Mouse (Mus musculus) naive thymus-derived CD4-positive, alpha-beta T cell, adult 2 months (primary cell): ENCODE data around the gene Fam84b.
A peak's percentile ranks its signal among the peaks of the same experiment; 100 is the strongest.

Source experiments
- DNase-seq: peaks from one replicate; pipeline ENCODE4 v3.0.0-alpha.2; 2011; ENCODE audit warnings: low read depth

Fam84b gene

GRCm38 (mm10) chr15:60832586-60832985 lies 21.0 kb downstream of the Fam84b start:
- peak; percentile 39 for DNase-seq

DNA sequence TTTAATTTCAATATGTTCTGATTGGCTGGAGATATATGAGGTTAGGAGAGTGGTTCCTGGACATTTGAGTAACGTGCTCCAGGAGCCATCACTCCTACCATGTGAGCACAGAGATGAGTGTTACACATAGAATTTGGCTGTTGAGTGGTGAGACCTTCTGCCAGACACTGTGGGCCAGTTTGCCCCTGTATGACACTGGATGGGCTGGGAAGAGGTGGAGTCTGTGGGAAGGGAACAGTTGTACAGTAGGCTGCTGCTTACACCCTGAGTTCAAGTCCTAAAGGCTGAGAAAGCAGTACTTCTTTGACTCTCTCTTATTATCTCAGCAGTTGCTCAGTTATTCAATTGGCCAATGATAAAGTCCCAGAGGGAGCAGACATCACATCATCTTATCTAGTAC lies 27.4 kb downstream of the Fam84b start:
- DNase-seq: no peak

- peak; percentile 89 for DNase-seq
Observed at GRCm38 (mm10) chr15:60824751-60825227, 28.8 kb downstream of the Fam84b start.

DNA sequence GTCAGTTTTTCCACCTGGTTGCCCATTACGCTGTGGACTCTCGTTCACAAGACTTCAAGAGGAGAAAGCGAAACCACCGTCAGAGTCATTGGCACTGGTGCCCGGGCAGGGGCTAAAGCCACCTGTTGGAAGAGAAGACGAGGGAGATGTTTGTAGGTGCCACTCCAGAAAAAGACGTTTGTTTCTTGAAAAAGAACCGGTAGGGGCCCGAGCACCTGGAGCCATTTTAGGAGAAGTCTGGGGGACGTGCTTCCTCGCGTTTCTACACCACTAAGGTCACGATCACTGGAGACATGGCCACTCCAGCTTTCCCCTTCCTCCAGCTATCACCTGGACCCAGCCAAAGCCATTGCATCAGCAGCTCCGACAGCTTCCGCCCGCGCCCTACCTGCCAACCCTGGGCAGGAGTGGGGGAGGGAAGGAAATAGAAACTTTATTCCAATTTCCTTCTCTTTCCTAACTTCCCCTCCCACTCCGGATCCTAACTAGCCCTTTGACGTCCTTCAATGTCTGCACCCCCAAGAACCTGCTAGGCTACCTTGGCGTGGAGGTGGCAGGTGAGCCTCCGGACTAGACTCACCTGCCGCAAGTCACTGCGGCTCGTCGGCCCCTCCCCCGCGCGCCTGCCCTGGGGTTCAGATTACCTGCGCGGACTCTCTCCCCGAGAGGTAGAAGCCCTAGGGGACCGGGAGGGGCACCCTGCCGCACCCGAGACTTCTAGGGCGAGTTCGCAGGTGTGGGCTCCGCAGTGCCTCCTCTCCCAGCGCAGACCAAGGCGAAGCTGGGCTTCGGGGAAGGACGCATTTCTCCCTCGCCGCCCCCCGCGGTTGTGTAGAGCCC lies 29.5 kb downstream of the Fam84b start:
- DNase-seq: peak; percentile 58

DNA sequence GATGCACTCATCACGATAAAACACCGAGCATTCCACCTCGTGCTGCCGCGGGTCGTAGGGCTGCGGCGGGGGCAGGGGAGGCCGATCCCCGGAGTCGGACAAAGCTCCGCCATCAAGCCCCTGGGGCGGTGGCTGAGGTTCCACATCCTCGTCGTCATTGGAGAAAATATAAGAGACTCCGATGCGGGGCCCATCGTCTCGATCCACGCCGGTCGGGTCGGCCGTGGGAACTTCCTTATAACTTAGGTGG lies 30.0 kb downstream of the Fam84b start:
- no peak for DNase-seq

- DNase-seq: peak; percentile 70
Observed at GRCm38 (mm10) chr15:60822803-60823619, 30.6 kb downstream of the Fam84b start.

- peak; percentile 12 for DNase-seq
Observed at GRCm38 (mm10) chr15:60822101-60822802, 31.3 kb downstream of the Fam84b start.

DNA sequence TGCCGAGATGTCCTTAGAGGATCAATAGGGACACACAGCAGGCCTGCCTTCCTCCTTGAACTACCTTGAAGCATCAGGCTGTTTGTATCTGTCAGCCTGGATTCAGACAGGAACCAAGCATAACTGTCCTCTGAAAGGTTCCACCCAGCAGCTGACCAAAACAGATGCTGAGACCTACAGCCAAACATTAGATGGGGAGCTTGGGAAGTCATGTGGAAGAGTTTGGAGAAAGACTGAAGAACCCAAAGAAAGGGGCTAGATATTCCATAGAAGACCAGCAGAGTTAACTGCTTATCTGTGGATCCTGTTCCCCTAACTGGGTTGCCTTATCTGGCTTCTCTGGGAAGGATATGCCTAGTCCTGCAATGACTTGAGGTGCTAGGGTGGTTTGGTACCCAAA lies 35.1 kb downstream of the Fam84b start:
- no peak for DNase-seq

DNA sequence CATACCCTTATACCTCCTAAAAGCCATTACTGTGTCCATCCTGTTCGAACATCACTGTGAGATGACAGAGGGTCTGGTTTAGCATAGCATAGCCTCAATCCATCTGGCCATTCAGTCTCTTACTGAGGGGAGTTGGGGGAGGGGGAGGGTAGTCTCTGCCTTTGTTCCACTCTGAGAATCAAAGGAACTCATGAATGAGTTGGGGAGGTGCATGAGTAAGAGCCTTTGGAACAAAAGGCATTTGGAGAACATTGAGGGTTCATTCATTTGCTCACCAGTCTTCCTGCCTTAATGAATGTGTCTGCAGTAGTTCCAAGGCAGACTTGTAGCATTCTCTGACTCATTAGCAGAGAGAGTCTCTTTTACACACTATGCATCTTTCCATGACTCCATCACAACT lies 37.1 kb downstream of the Fam84b start:
- no peak for DNase-seq

DNA sequence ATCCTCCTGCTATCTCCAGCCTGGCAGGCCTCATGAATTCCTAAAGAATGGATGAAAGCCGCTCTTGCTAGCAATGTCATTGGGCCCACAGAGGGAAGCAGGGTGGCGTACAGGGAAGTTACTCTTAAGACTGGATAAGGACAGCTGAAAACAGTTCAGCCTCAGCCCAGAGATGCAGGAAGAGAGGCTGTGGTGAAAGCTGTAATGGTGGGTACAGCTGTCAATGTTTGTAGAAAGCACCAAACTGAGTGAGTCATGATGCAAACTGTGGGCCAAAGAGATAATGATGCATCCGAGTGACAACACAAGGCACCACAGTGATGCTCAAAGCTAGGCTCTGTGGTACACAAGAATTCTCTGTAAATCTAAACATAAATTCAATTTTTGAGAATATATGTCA lies 39.0 kb downstream of the Fam84b start:
- no peak for DNase-seq

DNA sequence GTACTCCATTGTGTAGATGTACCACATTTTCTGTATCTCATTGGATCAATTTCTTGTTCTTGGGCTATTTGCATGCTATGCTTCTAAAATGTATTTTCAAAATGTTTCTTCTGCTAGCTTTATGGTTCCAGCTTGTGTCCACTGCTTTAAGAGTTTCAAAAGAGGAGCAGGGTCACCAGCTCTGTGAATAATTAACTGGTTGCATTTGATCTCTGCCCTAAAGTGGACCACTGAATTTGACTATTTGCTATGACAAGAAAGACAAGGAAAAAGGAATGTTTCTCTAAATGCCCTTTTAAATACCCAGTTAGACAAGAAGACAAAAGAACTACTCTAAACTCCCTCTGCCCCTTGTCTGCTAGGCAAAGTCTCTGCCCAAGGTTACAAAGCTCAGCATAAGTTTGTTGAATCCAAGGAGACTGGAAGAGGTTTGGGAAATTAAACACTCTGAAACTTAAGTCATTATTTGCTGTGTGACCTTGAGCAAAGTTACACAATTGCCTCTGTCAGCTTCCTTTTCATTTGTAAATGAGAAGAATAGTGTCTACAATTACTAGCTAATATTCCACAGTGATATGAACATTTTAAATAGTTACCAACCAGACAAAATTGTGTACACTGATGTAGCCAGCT lies 60.4 kb downstream of the Fam84b start:
- no peak for DNase-seq

- no peak for DNase-seq
Observed at GRCm38 (mm10) chr15:60789084-60789483, 64.5 kb downstream of the Fam84b start.

GRCm38 (mm10) chr15:60783761-60784160 lies 69.8 kb downstream of the Fam84b start:
- no peak for DNase-seq

GRCm38 (mm10) chr15:60779531-60779973 lies 74.0 kb downstream of the Fam84b start:
- DNase-seq: no peak

- DNase-seq: no peak
Observed at GRCm38 (mm10) chr15:60779063-60779462, 74.5 kb downstream of the Fam84b start.
